ENCODE assay signal across 10 mouse cellular contexts in genomic region chr11:61673686-61674085, GRCm38 (mm10). TPM values are rescaled to one million over a fixed set of nuclear protein-coding genes. Genes with fewer than 3 reads are reported as not detected.
A peak's percentile ranks its signal among the peaks of the same experiment; 100 is the strongest.
DNase-seq lines count a peak whose midpoint lies in the region; ATAC-seq and TF ChIP-seq lines count a peak whose summit lies in the region.
"Had no signal": no experiment of that assay in that cellular context is flagged by ENCODE, and none has a peak within 500 bp of the region (broad histone marks: within the 10 kb centered on the region; RNA-seq: fewer than 3 reads in every experiment).

No protein-coding gene starts in this region.

- H3K9me3 ChIP-seq in forebrain, embryonic 10.5 days, result no peaks in the 10 kb centered on the region
- no peaks in the 10 kb centered on the region for H3K9me3 ChIP-seq in forebrain, embryonic 13.5 days (replicated peaks)
- no peaks in the 10 kb centered on the region for H3K9me3 ChIP-seq in liver, embryonic 12.5 days (replicated peaks)
- H3K9me3 ChIP-seq in kidney, postnatal 0 days (replicated peaks; ENCODE audit: low read length), result no peaks in the 10 kb centered on the region
- H3K9me3 ChIP-seq: embryonic facial prominence, embryonic 13.5 days had no signal

- H3K79me2 ChIP-seq in liver, adult 2 months (ENCODE audit: control insufficient read depth, insufficient read depth, low read length), result no peaks in the 10 kb centered on the region

- peak; percentile 65 for TF ChIP-seq CTCF in liver, adult 2 months (IDR thresholded peaks at IDR 0.05; ENCODE audit: low read depth, low read length)
- TF ChIP-seq CTCF in bone marrow macrophage, adult 2 months (IDR thresholded peaks at IDR 0.05; ENCODE audit: low read depth, low read length), result peak; percentile 52
- TF ChIP-seq CTCF in kidney, postnatal 0 days (IDR thresholded peaks at IDR 0.05; ENCODE audit: low read depth), result peak; percentile 56

- no peak overlapping the region for H3K4me2 ChIP-seq in forebrain, embryonic 13.5 days
- no peak overlapping the region for H3K4me2 ChIP-seq in liver, embryonic 12.5 days
- H3K4me2 ChIP-seq in kidney, postnatal 0 days (ENCODE audit: low read length), result no peak overlapping the region

- no peak overlapping the region for H3K9ac ChIP-seq in forebrain, embryonic 13.5 days
- no peak overlapping the region for H3K9ac ChIP-seq in liver, adult 2 months (ENCODE audit: low read depth, low read length)
- no peak overlapping the region for H3K9ac ChIP-seq in liver, embryonic 12.5 days
- no peak overlapping the region for H3K9ac ChIP-seq in kidney, postnatal 0 days (ENCODE audit: low read depth, low read length)
- H3K9ac ChIP-seq: embryonic facial prominence, embryonic 13.5 days had no signal

- H3K4me3 ChIP-seq in forebrain, embryonic 10.5 days, result no peak overlapping the region
- no peak overlapping the region for H3K4me3 ChIP-seq in forebrain, embryonic 13.5 days
- no peak overlapping the region for H3K4me3 ChIP-seq in liver, adult 2 months (ENCODE audit: insufficient read depth, low read depth, low read length)
- no peak overlapping the region for H3K4me3 ChIP-seq in liver, embryonic 12.5 days
- H3K4me3 ChIP-seq in bone marrow macrophage, adult 2 months (ENCODE audit: insufficient read depth, low read length), result no peak overlapping the region
- H3K4me3 ChIP-seq in kidney, postnatal 0 days (replicated peaks; ENCODE audit: low read depth, low read length), result no peak overlapping the region
- H3K4me3 ChIP-seq: embryonic facial prominence, embryonic 13.5 days had no signal

- 24% methylated on average over 8 of the region's 8 CpGs for WGBS in forebrain, embryonic 10.5 days
- 29% methylated on average over 8 of the region's 8 CpGs for WGBS in forebrain, embryonic 13.5 days
- WGBS in liver, adult 2 months, result 44% methylated on average over 8 of the region's 8 CpGs
- 37% methylated on average over 8 of the region's 8 CpGs for WGBS in liver, embryonic 12.5 days (ENCODE audit: insufficient replicate concordance)
- 45% methylated on average over 8 of the region's 8 CpGs for WGBS in kidney, postnatal 0 days

- no peak for TF ChIP-seq POLR2A in liver, adult 2 months (IDR thresholded peaks at IDR 0.05; ENCODE audit: extremely low read depth, insufficient read depth, low read length)
- TF ChIP-seq POLR2A in bone marrow macrophage, adult 2 months (IDR thresholded peaks at IDR 0.05; ENCODE audit: borderline replicate concordance, low read depth, low read length), result no peak

- DNase-seq in forebrain, embryonic 10.5 days (ENCODE audit: extremely low spot score, low spot score), result no peak
- DNase-seq in liver, adult 2 months (ENCODE audit: extremely low read depth, low read depth, low spot score), result no peak
- DNase-seq in kidney, postnatal 0 days (ENCODE audit: low spot score), result no peak
- no peak for DNase-seq in adipocyte (ENCODE audit: low spot score)
- no peak for DNase-seq in heart, adult 8-10 months (ENCODE audit: low spot score)

- H3K27ac ChIP-seq in forebrain, embryonic 10.5 days, result peak overlapping the region; percentile 75; the same call in 1 of the 2 replicates
- no peak overlapping the region for H3K27ac ChIP-seq in forebrain, embryonic 13.5 days
- H3K27ac ChIP-seq in liver, adult 2 months (replicated peaks; ENCODE audit: insufficient read depth, low read depth, low read length), result no peak overlapping the region
- no peak overlapping the region for H3K27ac ChIP-seq in liver, embryonic 12.5 days
- H3K27ac ChIP-seq in bone marrow macrophage, adult 2 months (ENCODE audit: insufficient read depth, low read depth, low read length), result no peak overlapping the region
- H3K27ac ChIP-seq in kidney, postnatal 0 days, result no peak overlapping the region
- H3K27ac ChIP-seq: embryonic facial prominence, embryonic 13.5 days had no signal

- no peaks in the 10 kb centered on the region for H3K36me3 ChIP-seq in forebrain, embryonic 10.5 days (replicated peaks)
- H3K36me3 ChIP-seq in forebrain, embryonic 13.5 days (ENCODE audit: poor library complexity, severe bottlenecking), result no peaks in the 10 kb centered on the region
- H3K36me3 ChIP-seq in liver, adult 2 months (ENCODE audit: control insufficient read depth, insufficient read depth, low read length), result no peaks in the 10 kb centered on the region
- H3K36me3 ChIP-seq in liver, embryonic 12.5 days, result no peaks in the 10 kb centered on the region
- no peaks in the 10 kb centered on the region for H3K36me3 ChIP-seq in kidney, postnatal 0 days (ENCODE audit: insufficient read depth, low read length)
- H3K36me3 ChIP-seq: embryonic facial prominence, embryonic 13.5 days had no signal

- H3K4me1 ChIP-seq in forebrain, embryonic 10.5 days, result peaks cover 48% of the 10 kb centered on the region
- H3K4me1 ChIP-seq in forebrain, embryonic 13.5 days, result peaks cover 10% of the 10 kb centered on the region
- no peaks in the 10 kb centered on the region for H3K4me1 ChIP-seq in liver, adult 2 months (ENCODE audit: control insufficient read depth, insufficient read depth, low read length)
- H3K4me1 ChIP-seq in liver, embryonic 12.5 days, result peaks cover 9% of the 10 kb centered on the region
- H3K4me1 ChIP-seq in bone marrow macrophage, adult 2 months (ENCODE audit: control insufficient read depth, insufficient read depth, low read length), result no peaks in the 10 kb centered on the region
- peaks cover 4% of the 10 kb centered on the region; the same call in 1 of the 2 replicates for H3K4me1 ChIP-seq in kidney, postnatal 0 days (replicated peaks; ENCODE audit: insufficient read depth, low read length)

- no peak for ATAC-seq in forebrain, embryonic 13.5 days
- ATAC-seq in liver, embryonic 12.5 days, result no peak
- ATAC-seq in kidney, postnatal 0 days (replicated peaks; ENCODE audit: low FRiP score, low read depth), result no peak

- peaks cover 64% of the 10 kb centered on the region for H3K27me3 ChIP-seq in forebrain, embryonic 10.5 days (ENCODE audit: poor library complexity, severe bottlenecking)
- no peaks in the 10 kb centered on the region for H3K27me3 ChIP-seq in forebrain, embryonic 13.5 days
- H3K27me3 ChIP-seq in liver, adult 2 months (ENCODE audit: control insufficient read depth, insufficient read depth, low read length), result no peaks in the 10 kb centered on the region
- peaks cover 51% of the 10 kb centered on the region for H3K27me3 ChIP-seq in liver, embryonic 12.5 days (replicated peaks)
- H3K27me3 ChIP-seq in kidney, postnatal 0 days (ENCODE audit: insufficient read depth, low read length), result no peaks in the 10 kb centered on the region; the same call in 1 of the 2 replicates
- H3K27me3 ChIP-seq: embryonic facial prominence, embryonic 13.5 days had no signal

RNA-seq across cellular contexts. Expression of gene Fam83g, which starts 10.2 kb away (rescaled TPM):
- polyA plus RNA-seq in forebrain, embryonic 10.5 days (2016; fragmentation: Nextera tagmentation; extraction: Ambion mirVana), result 1.5 and 1.9 TPM in 2 replicates
- polyA plus RNA-seq in forebrain, embryonic 13.5 days (2015; fragmentation: Nextera tagmentation; extraction: Ambion mirVana), result 0.32 and 0.33 TPM in 2 replicates
- total RNA-seq in liver, adult 2 months (2014; rRNA removed), result 1.0 and 1.5 TPM in 2 replicates
- polyA plus RNA-seq in liver, adult 2 months (2012; rRNA removed), result 1.4 TPM in 2 replicates
- polyA plus RNA-seq in liver, embryonic 12.5 days (2016; fragmentation: Nextera tagmentation; extraction: Ambion mirVana), result 8.2 and 8.5 TPM in 2 replicates
- not detected in 2 replicates for polyA plus RNA-seq in bone marrow macrophage, adult 2 months (2012; ENCODE audit: insufficient read depth, insufficient read length, missing spikeins)
- 2.7 and 2.9 TPM in 2 replicates for polyA plus RNA-seq in kidney, postnatal 0 days (2015; fragmentation: Nextera tagmentation; extraction: Ambion mirVana)
- under 1 TPM; 0.19 to 0.41 (median 0.28) TPM for total RNA-seq in heart, adult 8-10 months (2022)

RNA-seq across cellular contexts. Expression of gene Grap, which starts 20.6 kb away (rescaled TPM):
- polyA plus RNA-seq in forebrain, embryonic 10.5 days (2016; fragmentation: Nextera tagmentation; extraction: Ambion mirVana), result 9.0 and 9.8 TPM in 2 replicates
- polyA plus RNA-seq in forebrain, embryonic 13.5 days (2015; fragmentation: Nextera tagmentation; extraction: Ambion mirVana), result 6.9 and 8.2 TPM in 2 replicates
- 3.8 and 5.0 TPM in 2 replicates for total RNA-seq in liver, adult 2 months (2014; rRNA removed)
- polyA plus RNA-seq in liver, adult 2 months (2012; rRNA removed), result 2.8 and 3.4 TPM in 2 replicates
- 6.4 and 8.8 TPM in 2 replicates for polyA plus RNA-seq in liver, embryonic 12.5 days (2016; fragmentation: Nextera tagmentation; extraction: Ambion mirVana)
- 3.1 and 4.0 TPM in 2 replicates for polyA plus RNA-seq in bone marrow macrophage, adult 2 months (2012; ENCODE audit: insufficient read depth, insufficient read length, missing spikeins)
- polyA plus RNA-seq in kidney, postnatal 0 days (2015; fragmentation: Nextera tagmentation; extraction: Ambion mirVana), result 8.2 and 9.1 TPM in 2 replicates
- 10 to 100 TPM in 3 of 4 experiments, 1 to 10 TPM in 1; 8.5 to 12.2 (median 11.5) TPM for total RNA-seq in heart, adult 8-10 months (2022)

RNA-seq across cellular contexts. Expression of gene Slc5a10, which starts 46.9 kb away (rescaled TPM):
- 0.07 and 0.12 TPM in 2 replicates for polyA plus RNA-seq in forebrain, embryonic 10.5 days (2016; fragmentation: Nextera tagmentation; extraction: Ambion mirVana)
- not detected in 2 replicates for polyA plus RNA-seq in forebrain, embryonic 13.5 days (2015; fragmentation: Nextera tagmentation; extraction: Ambion mirVana)
- 0.07 TPM in 1 of 2 replicates, not detected in the other for total RNA-seq in liver, adult 2 months (2014; rRNA removed)
- not detected in 2 replicates for polyA plus RNA-seq in liver, adult 2 months (2012; rRNA removed)
- polyA plus RNA-seq in liver, embryonic 12.5 days (2016; fragmentation: Nextera tagmentation; extraction: Ambion mirVana), result not detected in 2 replicates
- not detected in 2 replicates for polyA plus RNA-seq in bone marrow macrophage, adult 2 months (2012; ENCODE audit: insufficient read depth, insufficient read length, missing spikeins)
- polyA plus RNA-seq in kidney, postnatal 0 days (2015; fragmentation: Nextera tagmentation; extraction: Ambion mirVana), result 19.6 and 21.2 TPM in 2 replicates
- not detected for total RNA-seq in heart, adult 8-10 months (2022)
- polyA plus RNA-seq: embryonic facial prominence, embryonic 13.5 days; large intestine, adult 2 months had no signal

Comparison
In these comparisons a context has a peak if more than half of its experiments do, and no peak if none do; other contexts are left out.
1. RNA of gene Slc5a10, which starts 46.9 kb away (polyA plus RNA-seq): 19.6 to 21.2 TPM in kidney, postnatal 0 days; 0.07 to 0.12 TPM in forebrain, embryonic 10.5 days, not detected in liver, adult 2 months, not detected in forebrain, embryonic 13.5 days, not detected in liver, embryonic 12.5 days and not detected in bone marrow macrophage, adult 2 months; every median in the first group is over 10 times any median in the second.
2. Peak in every context shown above with its lines, with median percentiles within 50 percentile points of each other: CTCF ChIP-seq.